Mouse (Mus musculus) neutrophil, adult 5-6 weeks (primary cell): ENCODE measurements around the gene Hs6st3. TPM values are rescaled to one million over a fixed set of nuclear protein-coding genes. Genes with fewer than 3 reads are reported as not detected.

Experiments
- ATAC-seq: fragments of 151-379, 151-347 bp; 2 replicates; pipeline ENCODE4 v1.8.0; 2017; ENCODE audit warnings: mild to moderate bottlenecking, moderate TSS enrichment; ENCODE audit not compliant: insufficient number of reproducible peaks, poor library complexity, low FRiP score, severe bottlenecking; ENCODE audit errors: extremely low read depth
- total RNA-seq: library from RNA; stranded (forward); fragments of 200-1000 nt; gene quantifications from 2 replicates; pipeline ENCODE4 v1.2.3, GENCODE M21; 2017

Gene Hs6st3
- total RNA-seq, 1 experiment from 2014 or later: not detected

DNA sequence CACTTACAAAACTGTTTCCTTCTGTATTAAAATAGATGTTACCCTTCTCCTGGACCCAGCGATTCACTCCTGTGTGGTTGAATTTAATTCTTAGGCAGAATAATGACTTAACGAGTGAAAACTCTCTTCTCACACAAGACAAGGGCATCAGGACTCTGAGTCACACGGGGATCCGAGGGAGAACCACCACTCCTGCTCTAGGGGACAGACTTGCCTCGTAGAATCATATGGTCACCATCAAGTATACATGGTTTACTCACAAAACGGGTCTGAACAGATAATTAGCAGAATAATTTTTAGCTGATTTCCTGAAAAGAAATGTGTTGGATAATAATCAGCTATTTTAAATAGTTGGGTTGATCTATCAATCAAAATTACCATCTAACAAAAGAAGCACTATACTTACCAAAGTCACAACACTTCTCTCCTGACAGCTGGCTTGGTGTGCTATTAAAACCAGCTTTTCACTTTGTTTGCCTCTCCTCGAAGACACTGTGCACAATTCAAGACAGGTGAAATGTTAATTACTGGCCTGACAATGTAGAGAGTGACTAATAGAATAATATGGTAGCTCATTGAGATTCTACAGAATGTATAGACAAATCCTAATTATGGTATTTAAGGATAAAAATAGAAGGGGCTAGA, 593.4 kb downstream of the Hs6st3 start:
- no peak for ATAC-seq

DNA sequence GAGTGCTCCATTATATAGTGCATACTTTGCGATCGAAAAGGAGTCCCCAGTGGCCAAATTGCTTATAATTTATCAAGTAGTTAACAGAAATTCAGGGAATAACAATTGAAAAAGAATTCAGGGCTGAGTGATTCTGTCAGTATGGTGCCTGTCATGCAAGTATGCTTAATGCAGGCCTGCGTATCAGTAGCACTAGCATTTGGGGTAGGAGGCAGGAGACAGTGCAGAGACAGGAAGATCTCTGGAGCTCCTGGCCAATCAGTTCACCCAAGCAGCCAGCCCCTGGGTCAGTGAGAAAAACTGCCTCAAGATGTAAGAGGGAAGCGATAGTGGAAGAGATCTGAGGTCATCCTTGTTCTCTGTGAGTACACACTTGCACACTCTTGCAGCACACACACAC, 594.1 kb downstream of the Hs6st3 start:
- ATAC-seq: no peak

DNA sequence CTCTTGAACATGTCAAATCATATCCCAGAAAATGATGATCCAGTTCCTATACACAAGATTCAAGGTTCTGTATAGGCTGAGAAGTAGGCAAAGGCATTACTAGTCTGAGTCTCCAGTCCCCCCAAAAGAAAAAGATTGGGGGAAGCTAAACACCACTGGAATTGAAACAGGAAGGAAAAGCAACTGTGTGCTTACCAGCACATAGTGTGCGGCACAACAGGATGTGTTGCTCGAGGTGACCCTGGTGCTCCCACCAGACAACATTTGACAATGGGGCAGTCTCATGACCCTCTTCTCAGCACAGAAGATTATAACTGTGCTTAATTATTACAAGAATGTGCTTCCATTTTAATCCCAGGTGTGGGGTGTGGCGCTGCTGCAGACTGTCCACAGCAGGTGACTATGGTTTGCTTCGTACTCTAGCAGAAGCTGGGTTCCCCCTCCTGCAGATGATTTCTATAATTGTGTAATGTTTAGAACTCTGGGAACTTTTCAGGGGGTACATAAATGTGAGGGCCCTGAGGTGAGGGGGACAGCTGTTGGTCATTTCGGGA, 599.3 kb downstream of the Hs6st3 start:
- ATAC-seq: no peak

DNA sequence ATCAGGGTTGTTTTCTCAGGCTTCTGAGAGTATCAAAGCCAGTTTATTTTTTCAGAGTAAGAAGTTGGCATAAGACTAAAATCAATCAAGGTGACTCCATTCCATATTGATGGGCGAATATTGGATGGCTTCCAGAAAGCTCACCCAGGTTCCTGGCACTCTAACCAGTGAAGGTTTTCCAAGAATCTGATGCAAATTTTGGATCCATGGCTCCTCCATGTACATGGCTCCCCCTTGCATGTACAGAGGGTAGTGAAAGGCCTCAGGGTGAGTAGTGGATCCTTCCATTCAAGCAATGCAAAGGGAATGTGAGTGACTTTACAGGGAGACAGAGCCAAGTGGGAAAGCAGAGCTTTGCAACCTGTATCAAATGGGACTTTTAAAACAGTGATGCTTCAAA, 603.6 kb downstream of the Hs6st3 start:
- no peak for ATAC-seq

DNA sequence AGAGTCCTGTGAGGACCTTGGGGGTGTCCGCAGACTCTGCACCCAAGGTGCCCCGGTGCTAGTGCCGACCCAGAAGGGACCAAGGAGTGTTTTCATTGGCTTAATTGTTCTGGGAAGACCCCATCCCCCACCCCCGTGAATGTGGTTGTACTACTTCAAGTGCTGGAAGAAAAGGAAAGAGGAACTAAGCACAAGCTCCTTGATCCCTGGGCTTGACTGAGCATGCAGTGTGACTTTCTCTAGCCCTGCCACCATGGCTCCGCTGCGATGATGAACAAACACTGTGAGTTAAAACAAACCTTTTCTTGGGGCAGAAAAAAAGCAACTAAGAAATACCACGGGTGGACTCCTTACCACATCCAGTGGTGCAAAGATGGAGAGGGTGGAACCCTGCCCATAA, 623.2 kb downstream of the Hs6st3 start:
- ATAC-seq: no peak

DNA sequence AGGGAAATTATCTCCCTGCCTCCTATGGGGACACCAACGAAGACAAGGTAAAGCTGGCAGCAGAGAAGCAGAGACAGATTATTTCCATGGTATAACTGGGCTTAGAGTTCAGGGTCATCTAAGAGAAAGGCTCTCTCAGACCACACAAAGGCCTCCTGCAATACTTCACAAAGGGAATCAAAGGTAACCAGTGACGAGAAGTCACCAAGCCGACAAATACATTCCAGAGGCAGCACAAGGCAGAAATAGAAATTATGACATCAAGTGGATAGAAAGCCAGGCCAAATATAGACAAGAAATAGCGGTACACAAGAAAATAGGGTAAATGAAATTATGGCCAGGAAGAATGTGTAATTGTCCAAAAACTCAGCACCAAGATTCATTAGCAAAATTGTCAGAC, 633.9 kb downstream of the Hs6st3 start:
- no peak for ATAC-seq

DNA sequence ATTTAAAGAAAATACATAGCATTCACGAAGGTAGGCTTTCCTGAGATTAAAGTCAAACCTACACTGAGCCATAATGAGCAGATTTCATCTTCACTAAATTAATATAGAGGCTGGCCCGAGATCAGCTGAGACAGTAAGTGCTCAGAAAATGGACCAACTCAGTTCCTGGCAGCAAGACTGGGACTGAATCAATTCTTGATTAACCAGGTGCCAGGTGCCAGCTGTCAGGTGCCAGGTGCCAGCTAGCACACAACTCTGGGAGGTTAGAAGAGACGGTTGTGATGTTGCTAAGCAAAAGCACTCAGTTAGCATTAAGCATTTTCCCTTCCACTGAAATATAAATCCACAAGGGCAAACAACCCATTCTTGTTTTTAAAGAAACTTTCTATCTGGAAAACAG, 638.1 kb downstream of the Hs6st3 start:
- ATAC-seq: no peak

DNA sequence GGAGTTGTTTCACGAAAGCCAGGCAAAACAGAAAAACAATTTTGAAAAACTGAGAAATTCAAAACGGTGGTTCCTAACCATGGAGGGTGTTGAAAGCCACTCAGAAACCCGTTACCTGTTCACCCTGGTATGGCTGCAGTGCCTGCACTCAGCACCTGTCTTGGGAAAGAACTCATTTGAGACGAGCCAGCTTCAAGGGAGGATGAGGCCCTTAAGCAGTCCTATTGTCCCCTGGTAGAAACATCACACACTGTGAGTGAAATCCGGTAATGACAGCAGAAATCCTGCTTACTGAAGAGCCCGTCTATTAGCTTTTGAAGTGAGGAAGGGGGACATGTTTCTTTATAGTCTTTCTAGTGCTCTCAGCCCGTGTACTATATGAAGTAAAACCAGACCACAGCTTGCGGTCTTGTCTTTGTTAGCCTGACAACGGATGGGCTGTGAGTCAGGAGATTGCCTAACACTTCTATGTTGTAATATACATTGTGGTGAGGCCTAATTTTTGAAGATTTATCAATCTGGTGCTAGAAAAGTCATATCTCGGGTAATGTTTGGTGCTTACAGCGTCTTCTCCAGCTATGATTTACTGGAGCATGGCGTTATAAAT, 641.9 kb downstream of the Hs6st3 start:
- no peak for ATAC-seq

DNA sequence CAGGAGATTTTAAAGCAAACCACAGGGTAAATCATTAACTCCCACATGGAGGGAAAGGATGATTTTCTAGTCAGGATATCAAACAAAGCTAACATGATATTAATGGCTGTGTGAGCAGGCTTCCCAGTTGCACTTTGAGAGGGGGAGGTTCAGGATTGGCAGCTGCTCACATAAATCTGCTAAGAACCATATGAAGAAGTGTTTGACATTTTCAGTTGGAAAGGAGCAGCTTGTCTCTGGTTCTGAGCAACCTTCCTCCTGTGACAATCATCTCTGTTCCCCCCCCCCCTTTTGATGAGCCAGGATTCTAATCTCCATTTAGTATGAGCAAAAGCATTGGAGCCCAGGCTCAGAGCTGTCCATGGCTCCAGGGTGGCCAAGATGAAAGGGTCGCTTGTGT, 643.0 kb downstream of the Hs6st3 start:
- ATAC-seq: no peak

DNA sequence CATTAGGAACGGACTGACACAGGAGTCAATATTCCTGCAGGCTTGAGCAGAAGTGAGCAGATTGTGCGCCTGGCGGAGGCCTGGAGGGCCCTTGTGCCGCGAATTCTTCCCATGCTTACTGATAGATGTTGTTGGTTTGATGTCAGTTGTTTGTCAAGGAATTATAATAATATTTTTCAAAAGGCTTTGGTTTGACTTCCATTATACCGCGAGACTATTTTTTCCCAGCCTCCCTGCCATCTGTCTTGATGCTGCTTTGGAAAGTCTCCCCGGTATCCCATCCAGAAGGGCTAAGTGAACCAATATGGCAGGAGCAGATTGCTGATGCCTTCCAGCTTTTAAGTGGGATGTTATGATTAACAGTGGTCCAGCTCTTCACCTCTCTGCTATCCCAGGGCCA, 651.3 kb downstream of the Hs6st3 start:
- no peak for ATAC-seq

DNA sequence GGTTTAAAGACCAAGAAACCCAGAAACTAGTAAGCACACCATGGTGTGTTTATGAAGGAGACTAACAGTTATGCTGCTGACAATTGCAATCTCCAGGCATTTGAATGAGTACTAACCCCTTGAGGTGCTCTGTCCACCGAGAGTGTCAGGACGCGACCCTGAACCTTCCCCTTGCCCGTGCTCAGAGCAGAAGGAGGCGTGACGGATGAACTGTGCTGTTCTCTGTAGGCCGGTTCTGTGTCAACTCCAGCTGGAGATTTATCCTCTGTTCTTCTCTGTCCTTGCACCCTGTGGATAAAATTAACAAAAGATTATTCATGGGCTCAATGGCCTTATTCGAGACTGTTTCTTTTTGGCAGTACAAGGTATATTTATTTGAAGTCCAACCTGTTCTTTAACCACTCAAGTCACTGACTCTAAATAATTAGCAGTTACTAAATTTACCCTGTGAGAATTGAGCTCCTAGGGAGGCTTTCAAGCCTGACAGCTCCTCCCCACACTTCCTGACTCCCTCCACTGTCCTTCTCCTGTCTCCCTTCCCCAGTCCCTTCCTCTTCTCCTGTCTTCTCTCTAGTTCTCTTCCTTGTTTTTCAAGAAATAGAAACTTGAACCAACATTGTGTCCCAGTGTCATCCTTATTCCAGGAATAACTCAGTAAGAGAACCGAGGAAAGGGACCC, 659.2 kb downstream of the Hs6st3 start:
- ATAC-seq: no peak

DNA sequence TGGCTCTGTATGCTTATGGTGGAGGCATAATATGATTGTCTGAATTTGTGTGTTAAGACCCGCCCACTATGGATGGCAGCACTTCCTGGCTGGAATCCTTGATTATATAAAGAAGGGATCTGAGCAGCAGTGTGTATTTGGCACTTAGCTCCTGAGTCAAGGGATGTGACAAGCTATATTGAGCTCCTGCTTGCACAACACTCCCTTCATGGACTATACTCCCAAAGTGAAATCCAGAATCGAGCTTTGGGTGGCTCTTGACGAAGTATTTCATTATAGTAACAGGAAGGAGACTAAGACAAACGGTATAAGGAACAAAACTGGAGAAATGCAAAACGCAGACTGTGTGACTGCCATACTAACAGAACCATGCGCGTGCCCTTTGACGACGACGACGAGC, 660.4 kb downstream of the Hs6st3 start:
- no peak for ATAC-seq

DNA sequence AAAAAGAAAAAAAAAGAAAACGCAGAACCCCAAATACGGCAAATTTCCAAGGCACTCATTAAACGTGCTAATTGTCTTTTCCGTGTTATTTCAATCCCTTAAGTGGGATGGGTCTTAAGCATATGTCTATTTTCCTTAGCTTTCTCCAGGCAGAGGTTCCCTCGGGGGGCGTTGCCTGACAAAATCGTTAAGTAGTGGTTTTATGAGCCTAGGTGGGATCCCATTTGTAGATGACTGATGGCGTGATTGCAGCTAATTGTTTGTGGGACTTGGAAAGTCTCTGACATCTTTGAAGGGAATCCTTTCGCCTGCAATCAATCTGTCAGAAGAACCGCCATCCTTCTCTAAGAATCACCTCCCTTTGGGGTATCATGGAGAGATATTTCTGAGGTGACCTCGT, 662.7 kb downstream of the Hs6st3 start:
- no peak for ATAC-seq

DNA sequence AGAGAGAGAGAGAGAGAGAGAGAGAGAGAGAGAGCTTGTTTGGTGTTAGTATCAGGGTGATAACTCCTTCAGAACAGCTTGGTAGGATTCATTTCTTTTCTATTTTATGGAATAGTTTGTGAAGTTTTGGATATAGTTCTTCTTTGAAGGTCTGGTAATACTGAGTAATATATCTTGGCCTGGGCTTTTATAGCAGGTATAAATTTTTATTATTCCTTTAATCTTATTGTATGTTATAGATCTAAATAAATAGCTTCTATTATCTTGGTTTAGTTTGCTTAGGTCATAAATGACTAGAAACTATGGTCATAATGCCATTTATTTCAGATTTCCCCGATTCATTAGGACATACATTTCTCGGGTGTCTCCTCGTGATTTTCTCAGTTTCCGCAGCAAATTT, 675.8 kb downstream of the Hs6st3 start:
- ATAC-seq: no peak

DNA sequence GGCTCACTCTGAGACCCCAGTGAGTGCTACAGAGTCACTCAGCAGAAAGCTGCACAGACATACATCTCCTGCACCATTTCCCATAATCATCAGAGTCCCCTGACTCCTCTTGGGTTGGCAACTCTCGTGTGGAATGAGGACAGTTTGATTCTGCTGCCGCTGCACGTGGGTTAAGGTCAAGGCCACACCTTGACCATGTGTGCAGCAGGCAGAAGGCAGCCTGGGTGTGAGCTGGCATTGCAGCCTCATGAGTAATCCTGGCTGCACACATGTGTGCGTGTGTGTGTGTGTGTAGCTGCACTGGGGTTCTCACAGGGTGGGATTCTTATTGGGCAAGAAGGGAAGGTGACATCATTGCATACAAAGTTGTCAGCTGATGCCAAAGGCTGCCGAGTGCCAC, 677.5 kb downstream of the Hs6st3 start:
- no peak for ATAC-seq

DNA sequence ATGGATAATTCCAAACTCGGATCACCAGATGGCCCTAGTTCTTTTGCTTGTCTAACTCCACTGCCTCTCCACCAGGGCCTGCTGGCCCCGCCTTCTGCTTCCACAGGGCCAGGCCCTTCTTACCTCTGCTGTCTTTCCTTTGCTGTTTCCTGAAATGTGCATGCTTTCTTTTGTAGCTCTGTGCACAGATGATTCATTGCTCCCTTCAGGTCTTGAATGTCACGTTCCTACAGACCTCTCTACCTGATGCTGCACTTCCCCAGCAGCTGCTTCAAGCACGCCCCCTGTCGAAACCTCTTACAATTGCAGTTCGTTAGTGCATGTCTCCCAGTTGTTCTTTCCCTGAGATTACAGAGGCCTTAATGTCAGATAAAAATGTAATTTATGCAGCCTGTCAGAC, 682.4 kb downstream of the Hs6st3 start:
- no peak for ATAC-seq

DNA sequence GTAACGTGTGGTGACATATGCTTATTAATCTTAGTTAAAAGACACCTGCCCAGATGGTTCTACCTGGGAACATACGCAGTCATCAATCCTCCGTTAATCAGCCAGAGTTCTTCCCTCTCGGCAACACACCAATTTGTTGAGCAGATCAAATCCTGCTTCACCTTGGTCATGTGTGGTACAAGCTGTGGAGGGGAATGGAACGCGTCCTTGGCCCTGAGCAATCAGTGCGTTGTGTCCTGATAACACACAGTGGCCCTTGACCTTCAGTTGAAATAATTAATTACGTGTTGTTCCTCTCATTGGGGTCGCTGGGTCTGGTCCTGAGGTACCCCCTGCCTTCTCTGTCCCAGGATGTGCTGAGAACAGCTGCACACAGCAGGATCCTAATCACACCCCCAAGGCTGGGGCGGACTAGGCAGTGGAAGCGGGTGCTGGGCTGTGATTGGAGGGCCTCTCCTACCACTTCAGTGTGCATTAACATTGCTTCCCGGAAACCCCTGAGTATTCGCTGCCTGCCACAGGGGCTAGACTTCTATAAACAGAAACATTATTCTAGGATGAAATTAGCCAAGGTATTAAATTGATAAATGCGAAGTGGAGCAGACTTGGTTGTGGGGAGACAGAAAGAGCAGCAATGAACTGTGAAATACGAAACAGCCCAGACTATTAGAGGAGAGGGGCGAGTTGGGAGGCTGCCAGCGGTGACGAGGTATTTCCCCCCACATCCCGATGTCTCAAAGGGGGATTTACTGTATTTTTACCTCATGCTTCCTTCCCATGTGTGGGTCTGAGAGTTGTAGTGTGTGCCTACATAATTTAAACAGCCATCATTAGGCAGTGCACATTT, 693.2 kb downstream of the Hs6st3 start:
- no peak for ATAC-seq

DNA sequence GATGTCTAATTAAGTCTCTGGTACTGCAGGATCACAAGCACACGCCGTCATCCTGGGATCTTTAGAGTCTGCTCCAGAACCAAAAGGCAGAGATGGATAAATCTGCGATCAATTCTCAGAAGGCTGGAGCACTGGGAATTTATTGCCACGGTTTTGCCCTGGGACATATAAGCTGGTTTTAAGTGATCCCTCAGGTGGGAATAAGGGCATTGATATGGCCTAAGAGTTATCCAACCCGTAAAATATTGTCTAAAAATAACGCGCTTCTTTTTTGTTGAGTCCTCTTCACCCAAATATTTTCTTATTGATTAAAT, 693.8 kb downstream of the Hs6st3 start:
- ATAC-seq: no peak

DNA sequence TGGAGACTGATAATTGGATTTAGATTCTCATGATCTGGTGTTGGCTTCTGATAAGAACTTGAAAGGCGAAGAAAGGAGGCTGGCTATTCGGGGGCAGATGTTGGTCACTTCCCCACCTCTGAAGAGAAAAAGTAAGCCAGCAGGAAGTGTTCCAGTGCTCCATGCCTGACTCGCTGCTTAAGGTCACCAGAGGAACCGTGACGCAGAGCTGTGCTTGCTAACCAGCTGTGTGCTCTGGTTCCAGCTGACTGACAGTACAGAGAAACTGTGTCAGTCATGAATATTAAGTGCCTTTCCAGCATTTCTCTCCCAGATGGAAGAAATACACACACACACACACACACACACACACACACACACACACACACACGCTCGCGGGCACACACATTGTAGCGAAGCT, 694.8 kb downstream of the Hs6st3 start:
- no peak for ATAC-seq
